ENCODE assay signal across 14 mouse cellular contexts in genomic region chr17:32445016-32445415, GRCm38 (mm10). TPM values are rescaled to one million over a fixed set of nuclear protein-coding genes. Genes with fewer than 3 reads are reported as not detected.
A peak's percentile ranks its signal among the peaks of the same experiment; 100 is the strongest.
DNase-seq lines count a peak whose midpoint lies in the region.
"Had no signal": no experiment of that assay in that cellular context is flagged by ENCODE, and none has a peak within 500 bp of the region (broad histone marks: within the 10 kb centered on the region; RNA-seq: fewer than 3 reads in every experiment).

No protein-coding gene starts in this region.

- DNase-seq in adrenal gland, adult 8-10 months = peak; percentile 17
- DNase-seq in adrenal gland, postnatal 4 days (ENCODE audit: low spot score in 2 of 2) = no peak
- peak; percentile 38 for DNase-seq in lung, postnatal 10 days
- DNase-seq in lung, postnatal 4 days = no peak
- DNase-seq in gastrocnemius, postnatal 10 days = peak; percentile 31
- peak; percentile 15 for DNase-seq in ovary, postnatal 14 days (ENCODE audit: low spot score)
- no peak for DNase-seq in layer of hippocampus, adult 9-10 months (ENCODE audit: low spot score)
- DNase-seq in embryo, embryonic 9.5 days (ENCODE audit: extremely low spot score) = no peak
- DNase-seq: cerebellum, postnatal 25 days; kidney, adult 11 months; kidney, postnatal 4 days; right cerebral cortex, postnatal 25 days had no signal

RNA-seq across cellular contexts. Expression of gene Cyp4f39, which starts 7.5 kb away (rescaled TPM):
- not detected for total RNA-seq in adrenal gland, adult 8-10 months (2022)
- under 1 TPM in 1 of 2 experiments, not detected in 1; 0.67 TPM for total RNA-seq in adrenal gland, postnatal 4 days (2021)
- 1 to 10 TPM in 1 of 2 experiments, under 1 TPM in 1; 0.61 to 1.0 TPM for total RNA-seq in gastrocnemius, postnatal 10 days (2021)
- total RNA-seq: left cerebral cortex, adult 8-10 months had no signal

RNA-seq across cellular contexts. Expression of gene Pglyrp2, which starts 21.0 kb away (rescaled TPM):
- under 1 TPM; 0.11 to 0.62 (median 0.34) TPM for total RNA-seq in adrenal gland, adult 8-10 months (2022)
- 10 to 100 TPM in 1 of 2 experiments, under 1 TPM in 1; 0.31 to 10.5 TPM for total RNA-seq in adrenal gland, postnatal 4 days (2021)
- not detected for total RNA-seq in gastrocnemius, postnatal 10 days (2021)
- total RNA-seq: gastrocnemius, adult 8-10 months; left cerebral cortex, adult 8-10 months had no signal

RNA-seq across cellular contexts. Expression of gene Rasal3, which starts 41.6 kb away (rescaled TPM):
- total RNA-seq in adrenal gland, adult 8-10 months (2022) = 1 to 10 TPM; 2.2 to 4.0 (median 2.5) TPM
- 1 to 10 TPM in 1 of 2 experiments, under 1 TPM in 1; 0.96 to 1.5 TPM for total RNA-seq in adrenal gland, postnatal 4 days (2021)
- total RNA-seq in gastrocnemius, postnatal 10 days (2021) = under 1 TPM; 0.70 to 0.90 TPM
- total RNA-seq: gastrocnemius, adult 8-10 months had no signal

RNA-seq across cellular contexts. Expression of gene Wiz, which starts 55.8 kb away (rescaled TPM):
- 10 to 100 TPM; 45.4 to 81.3 (median 58.8) TPM for total RNA-seq in adrenal gland, adult 8-10 months (2022)
- total RNA-seq in adrenal gland, postnatal 4 days (2021) = 10 to 100 TPM; 66.5 to 71.9 TPM
- total RNA-seq in gastrocnemius, postnatal 10 days (2021) = 10 to 100 TPM; 17.5 to 24.5 TPM

Comparison
In these comparisons a context has a peak if more than half of its experiments do, and no peak if none do; other contexts are left out.
1. DNase-seq: peak in adrenal gland, adult 8-10 months (single experiment), lung, postnatal 10 days (single experiment), gastrocnemius, postnatal 10 days (single experiment) and ovary, postnatal 14 days (single experiment); none in adrenal gland, postnatal 4 days (0 of 2), lung, postnatal 4 days (0 of 2), layer of hippocampus, adult 9-10 months (single experiment) and embryo, embryonic 9.5 days (single experiment).